Mouse (Mus musculus) ES-Bruce4 (cell line): Measurements from ENCODE around the gene Tmem248. TPM values are rescaled to one million over a fixed set of nuclear protein-coding genes. Genes with fewer than 3 reads are reported as not detected.

Experiments used
- H3K27ac ChIP-seq: 2 replicates; pipeline ENCODE4 v1.5.1; 2012; ENCODE audit warnings: low read length, inconsistent platforms; ENCODE audit not compliant: insufficient read depth
- H3K27me3 ChIP-seq: 2 replicates; pipeline ENCODE4 v1.6.1; 2012; ENCODE audit warnings: mild to moderate bottlenecking, low read length, inconsistent platforms; ENCODE audit not compliant: control insufficient read depth, poor library complexity, insufficient read depth, severe bottlenecking
- H3K36me3 ChIP-seq: 2 replicates; pipeline ENCODE4 v1.6.1; 2012; ENCODE audit warnings: inconsistent platforms, mild to moderate bottlenecking, low read length, moderate library complexity; ENCODE audit not compliant: control insufficient read depth, poor library complexity, insufficient read depth, severe bottlenecking
- H3K4me1 ChIP-seq: one replicate; pipeline ENCODE4 v1.8.1; 2011; ENCODE audit warnings: low read length; ENCODE audit not compliant: control insufficient read depth, insufficient read depth
- H3K4me3 ChIP-seq: 2 replicates; pipeline ENCODE4 v1.5.1; 2011; ENCODE audit warnings: low read depth, mild to moderate bottlenecking, low read length
- H3K9ac ChIP-seq: 2 replicates; pipeline ENCODE4 v1.6.1; 2012; ENCODE audit warnings: low read depth, mild to moderate bottlenecking, inconsistent platforms; ENCODE audit not compliant: poor library complexity, severe bottlenecking
- H3K9me3 ChIP-seq: replicated peaks from 2 replicates; pipeline ENCODE4 v1.6.1; 2012; ENCODE audit warnings: mild to moderate bottlenecking, low read length, inconsistent platforms; ENCODE audit not compliant: control insufficient read depth, poor library complexity, insufficient read depth, severe bottlenecking
- CTCF ChIP-seq: IDR thresholded peaks from one replicate; pipeline ENCODE4 v1.8.1; 2011; ENCODE audit warnings: low read depth, low read length
- EP300 ChIP-seq: IDR thresholded peaks from 2 replicates; pipeline ENCODE4 v1.6.1; 2011; ENCODE audit warnings: low read depth, low read length; ENCODE audit not compliant: insufficient read depth
- POLR2A ChIP-seq: IDR thresholded peaks from one replicate; pipeline ENCODE4 v1.8.1; 2011; ENCODE audit warnings: low read length; ENCODE audit not compliant: insufficient read depth
- polyA plus RNA-seq: library from polyadenylated mRNA; stranded (reverse); fragments of >200 nt; gene quantifications from 2 replicates; pipeline ENCODE4 v1.2.4, GENCODE M21; 2011; ENCODE audit warnings: low read depth; ENCODE audit not compliant: missing spikeins, insufficient read depth, insufficient read length

Gene Tmem248
- polyA plus RNA-seq, 1 experiment, result 60.2 TPM

- TF ChIP-seq POLR2A, result no peak
- no peak for TF ChIP-seq EP300
- TF ChIP-seq CTCF, result no peak
- Histone ChIP-seq H3K4me3 (no peak overlapping the region), H3K27ac (no peak overlapping the region), H3K4me1 (peaks cover 4% of the 10 kb centered on the region), H3K36me3 (peaks cover 7% of the 10 kb centered on the region), H3K27me3 (no peaks in the 10 kb centered on the region), H3K9me3 (no peaks in the 10 kb centered on the region), H3K9ac (no peak overlapping the region)
These were observed 20.6 kb upstream of the Tmem248 start for GRCm38 (mm10) chr5:130196307-130196706.

GRCm38 (mm10) chr5:130197454-130197853, 19.4 kb upstream of the Tmem248 start:
- no peaks in the 10 kb centered on the region for H3K9me3 ChIP-seq
- H3K36me3 ChIP-seq, result peaks cover 2% of the 10 kb centered on the region
- no peak overlapping the region for H3K4me3 ChIP-seq
- H3K27ac ChIP-seq, result 0 out of 2 replicates have a peak overlapping the region, but pooled peaks have one; percentile 19
- TF ChIP-seq CTCF, result no peak
- TF ChIP-seq EP300, result no peak
- TF ChIP-seq POLR2A, result no peak
- H3K9ac ChIP-seq, result no peak overlapping the region
- H3K4me1 ChIP-seq, result peaks cover 4% of the 10 kb centered on the region
- H3K27me3 ChIP-seq, result no peaks in the 10 kb centered on the region

GRCm38 (mm10) chr5:130197981-130198380, 18.9 kb upstream of the Tmem248 start:
- no peaks in the 10 kb centered on the region for H3K27me3 ChIP-seq
- H3K27ac ChIP-seq, result peak overlapping the region; percentile 77
- TF ChIP-seq EP300 (no peak), CTCF (no peak), POLR2A (no peak)
- H3K9me3 ChIP-seq, result no peaks in the 10 kb centered on the region
- H3K36me3 ChIP-seq, result peaks cover 2% of the 10 kb centered on the region; the same call in 1 of the 2 replicates
- H3K9ac ChIP-seq, result no peak overlapping the region
- no peak overlapping the region for H3K4me3 ChIP-seq
- peaks cover 4% of the 10 kb centered on the region for H3K4me1 ChIP-seq

GRCm38 (mm10) chr5:130200233-130201029, 16.4 kb upstream of the Tmem248 start:
- TF ChIP-seq EP300 (no peak), POLR2A (no peak), CTCF (no peak)
- Histone ChIP-seq H3K36me3 (peaks cover 2% of the 10 kb centered on the region; the same call in 1 of the 2 replicates), H3K27ac (no peak overlapping the region), H3K9me3 (no peaks in the 10 kb centered on the region), H3K27me3 (no peaks in the 10 kb centered on the region), H3K4me3 (no peak overlapping the region), H3K4me1 (peaks cover 4% of the 10 kb centered on the region), H3K9ac (no peak overlapping the region)

- no peak overlapping the region for H3K27ac ChIP-seq
- H3K27me3 ChIP-seq, result no peaks in the 10 kb centered on the region
- no peaks in the 10 kb centered on the region for H3K36me3 ChIP-seq
- TF ChIP-seq EP300 (no peak), CTCF (no peak)
- no peak overlapping the region for H3K9ac ChIP-seq
- no peak overlapping the region for H3K4me3 ChIP-seq
- no peaks in the 10 kb centered on the region for H3K9me3 ChIP-seq
- no peaks in the 10 kb centered on the region for H3K4me1 ChIP-seq
These were observed 12.9 kb upstream of the Tmem248 start for GRCm38 (mm10) chr5:130203948-130204347.

GRCm38 (mm10) chr5:130204560-130204959, 12.3 kb upstream of the Tmem248 start:
- Histone ChIP-seq H3K4me3 (no peak overlapping the region), H3K27me3 (no peaks in the 10 kb centered on the region), H3K4me1 (no peaks in the 10 kb centered on the region), H3K9me3 (no peaks in the 10 kb centered on the region), H3K27ac (no peak overlapping the region), H3K36me3 (no peaks in the 10 kb centered on the region), H3K9ac (no peak overlapping the region)
- TF ChIP-seq POLR2A, result no peak
- no peak for TF ChIP-seq CTCF
- no peak for TF ChIP-seq EP300
